Mouse (Mus musculus): ENCODE data around the gene Ebf1. TPM values are rescaled to one million over a fixed set of nuclear protein-coding genes. Genes with fewer than 3 reads are reported as not detected.
"Not testable (repeated sequence)": the region's sequence is repeated elsewhere in the genome, so short reads cannot be mapped to it uniquely, and the experiment has no call there.

Gene Ebf1
- polyA plus RNA-seq (2014; fragmentation: Nextera tagmentation; extraction: Ambion mirVana) = 10.4 and 11.6 TPM in 2 replicates

DNA sequence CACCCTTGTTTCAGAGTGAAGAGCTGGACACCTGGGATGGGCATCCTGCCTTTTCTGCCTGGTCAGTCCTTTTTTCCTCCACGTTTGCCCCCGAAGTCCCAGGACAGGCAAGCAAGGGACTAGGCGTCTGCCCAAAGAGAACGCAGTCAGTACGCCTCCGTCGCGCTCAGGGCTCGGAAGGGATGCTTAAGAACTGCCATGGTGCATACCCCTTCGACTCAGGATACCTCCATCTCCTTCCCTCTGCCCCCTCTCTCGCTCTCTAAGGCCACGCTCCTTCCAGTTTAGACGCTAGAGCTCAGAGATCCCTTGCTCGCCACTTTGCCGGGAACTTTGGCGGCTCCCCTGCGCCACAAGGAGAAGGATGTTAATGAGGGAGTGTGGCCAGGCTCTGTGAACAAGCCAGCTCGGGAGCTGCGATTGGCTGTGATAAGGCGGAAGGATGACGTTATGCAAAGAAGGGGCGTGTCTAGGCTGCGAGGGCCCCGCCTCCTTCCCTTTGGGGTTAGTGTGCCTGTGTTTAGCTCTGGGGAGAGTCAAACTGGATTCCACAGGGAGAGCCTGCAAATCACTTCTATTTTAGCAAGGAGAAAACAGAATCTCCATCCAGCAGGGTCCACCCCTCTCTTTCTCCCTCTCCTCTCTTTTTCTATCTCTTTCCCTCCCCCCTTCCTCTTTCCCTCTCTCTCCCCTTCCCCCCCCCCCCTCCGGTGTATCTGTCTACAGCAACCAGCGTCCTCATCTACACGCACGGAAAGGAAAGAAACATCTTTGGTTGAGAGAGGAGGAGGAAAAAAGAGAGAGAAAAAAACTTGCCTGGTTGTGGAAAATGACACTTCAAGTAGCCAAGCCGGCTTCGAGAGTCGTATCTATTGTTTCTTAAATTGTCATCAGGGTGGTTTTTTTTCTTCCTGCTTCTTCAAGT, at the start of gene Ebf1:
TSS of gene Ebf1 (plus strand) at position 530 of the 925 bp plus-strand sequence.
- no peak for TF ChIP-seq CTCF (IDR thresholded peaks at IDR 0.05; ENCODE audit: low read depth)
- Histone ChIP-seq H3K4me1 (ENCODE audit: insufficient read depth) (no peaks in the 10 kb centered on the region), H3K9ac (peak within 1 kb of the TSS; percentile 58), H3K4me2 (peak within 1 kb of the TSS; percentile 80), H3K27ac (ENCODE audit: low read depth) (peak within 1 kb of the TSS; percentile 30; the same call in 1 of the 2 replicates), H3K9me3 (ENCODE audit: low read depth, low read length) (peaks cover 1% of the 10 kb centered on the region; the same call in 1 of the 2 replicates), H3K36me3 (ENCODE audit: insufficient read depth) (no peaks in the 10 kb centered on the region), H3K4me3 (ENCODE audit: low read depth, low read length) (peak within 1 kb of the TSS; percentile 51), H3K27me3 (ENCODE audit: insufficient read depth, low read length) (peaks cover 77% of the 10 kb centered on the region)
- ATAC-seq (ENCODE audit: insufficient read depth) = peak; percentile 96
- DNase-seq = peak; percentile 97
- under 1% methylated on average over 31 of the region's 31 CpGs for WGBS

DNA sequence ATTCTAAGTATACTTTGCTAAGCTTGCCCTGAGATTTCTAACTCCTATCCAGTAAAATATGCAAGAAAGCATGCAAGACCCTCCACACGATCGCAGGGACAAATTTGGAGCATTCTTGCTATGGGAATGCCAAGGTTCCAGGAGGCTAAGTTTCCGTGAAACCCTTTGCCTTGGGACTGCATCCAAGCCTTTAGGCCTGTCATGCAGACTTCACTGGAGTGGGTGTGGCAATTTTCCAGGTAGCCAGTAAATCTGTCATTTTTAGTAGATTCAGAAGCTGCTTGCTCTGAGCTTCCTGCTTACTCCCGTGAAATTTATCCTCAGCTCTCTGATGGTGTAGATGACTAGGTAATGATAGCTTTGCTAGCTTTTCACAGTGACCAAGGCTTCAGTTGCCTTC, 46.8 kb upstream of the Ebf1 start:
- H3K27ac ChIP-seq (ENCODE audit: low read depth); ATAC-seq (ENCODE audit: insufficient read depth); H3K27me3 ChIP-seq (ENCODE audit: insufficient read depth, low read length); H3K4me1 ChIP-seq (ENCODE audit: insufficient read depth); H3K9ac ChIP-seq; H3K9me3 ChIP-seq (ENCODE audit: low read depth, low read length); DNase-seq; H3K4me2 ChIP-seq; H3K4me3 ChIP-seq (ENCODE audit: low read depth, low read length): not testable (repeated sequence)
- H3K36me3 ChIP-seq (ENCODE audit: insufficient read depth) = peaks cover 27% of the 10 kb centered on the region; the same call in 1 of the 2 replicates
- WGBS = 94% methylated on average over 4 of the region's 4 CpGs

DNA sequence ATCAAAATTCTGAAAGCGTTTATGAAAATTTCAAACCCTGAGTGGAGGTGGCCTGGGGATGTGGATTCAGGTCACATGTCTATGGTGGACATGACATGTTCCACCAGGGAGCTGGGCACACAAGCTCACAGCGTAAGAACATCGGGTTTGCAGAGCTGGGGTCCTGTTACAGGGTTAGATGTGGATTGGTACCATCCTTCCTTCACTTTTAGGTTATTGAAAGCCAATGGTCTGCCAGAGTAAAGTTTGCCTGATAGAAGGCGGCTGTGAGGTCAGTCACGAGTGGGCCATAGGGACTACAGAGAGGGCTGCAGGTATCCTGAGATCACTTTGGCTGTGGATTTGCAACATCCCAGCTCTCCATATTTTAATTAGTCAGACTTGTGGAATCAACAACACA, 44.3 kb upstream of the Ebf1 start:
- Histone ChIP-seq H3K27ac (ENCODE audit: low read depth) (no peak overlapping the region), H3K36me3 (ENCODE audit: insufficient read depth) (peaks cover 5% of the 10 kb centered on the region; the same call in 1 of the 2 replicates), H3K4me2 (no peak overlapping the region), H3K9me3 (ENCODE audit: low read depth, low read length) (no peaks in the 10 kb centered on the region), H3K27me3 (ENCODE audit: insufficient read depth, low read length) (no peaks in the 10 kb centered on the region), H3K4me1 (ENCODE audit: insufficient read depth) (no peaks in the 10 kb centered on the region), H3K9ac (no peak overlapping the region), H3K4me3 (ENCODE audit: low read depth, low read length) (no peak overlapping the region)
- no peak for TF ChIP-seq CTCF (IDR thresholded peaks at IDR 0.05; ENCODE audit: low read depth)
- 87% methylated on average over 5 of the region's 5 CpGs for WGBS
- ATAC-seq (ENCODE audit: insufficient read depth) = no peak
- no peak for DNase-seq

DNA sequence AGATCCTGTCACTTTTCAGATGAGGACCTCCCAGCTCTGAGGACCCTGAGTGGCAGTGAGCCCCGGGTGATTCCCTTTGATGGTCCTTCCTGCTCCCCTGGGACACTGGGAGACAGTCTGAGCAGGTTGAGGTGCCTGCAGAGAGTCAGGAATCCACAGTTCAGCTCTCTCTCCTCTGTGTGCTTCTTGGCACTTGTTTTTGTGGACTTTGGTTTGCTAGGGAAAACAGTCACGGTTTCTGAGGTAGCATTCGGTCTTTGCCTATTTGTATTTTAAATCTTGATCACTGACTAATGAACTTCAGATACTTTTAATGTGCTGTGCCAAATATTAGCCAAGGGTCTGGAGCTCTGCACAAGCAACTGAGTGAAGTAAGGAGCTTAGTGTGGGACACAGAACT, 43.7 kb upstream of the Ebf1 start:
- Histone ChIP-seq H3K36me3 (ENCODE audit: insufficient read depth) (peaks cover 4% of the 10 kb centered on the region; the same call in 1 of the 2 replicates), H3K9ac (no peak overlapping the region), H3K4me2 (no peak overlapping the region), H3K4me3 (ENCODE audit: low read depth, low read length) (no peak overlapping the region), H3K27ac (ENCODE audit: low read depth) (no peak overlapping the region), H3K4me1 (ENCODE audit: insufficient read depth) (no peaks in the 10 kb centered on the region), H3K27me3 (ENCODE audit: insufficient read depth, low read length) (no peaks in the 10 kb centered on the region), H3K9me3 (ENCODE audit: low read depth, low read length) (no peaks in the 10 kb centered on the region)
- DNase-seq (no peak), ATAC-seq (ENCODE audit: insufficient read depth) (no peak)
- no peak for TF ChIP-seq CTCF (IDR thresholded peaks at IDR 0.05; ENCODE audit: low read depth)
- WGBS = 69% methylated on average over 3 of the region's 3 CpGs

DNA sequence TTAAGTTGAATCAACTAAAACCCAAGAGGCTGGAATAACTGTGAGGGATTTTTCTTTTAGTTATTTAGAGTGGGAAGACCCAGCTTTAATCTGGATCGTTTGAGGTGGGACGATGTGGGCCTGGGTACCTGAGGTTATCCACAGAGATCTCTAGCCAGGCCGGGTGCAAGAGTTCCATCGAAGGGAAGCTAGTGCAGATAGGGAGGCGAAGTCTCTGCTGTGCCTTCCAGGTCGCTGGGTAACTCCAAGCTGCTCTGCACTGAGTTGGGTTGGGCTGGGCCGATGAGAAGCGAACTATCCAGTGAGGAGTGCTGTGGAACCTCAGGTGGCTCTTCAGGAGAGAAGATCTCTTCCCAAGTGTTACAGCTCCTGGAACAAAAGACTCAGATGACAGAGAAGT, 42.7 kb upstream of the Ebf1 start:
- H3K4me3 ChIP-seq (ENCODE audit: low read depth, low read length) = no peak overlapping the region
- no peaks in the 10 kb centered on the region for H3K9me3 ChIP-seq (ENCODE audit: low read depth, low read length)
- no peaks in the 10 kb centered on the region for H3K27me3 ChIP-seq (ENCODE audit: insufficient read depth, low read length)
- WGBS = 86% methylated on average over 8 of the region's 8 CpGs
- H3K9ac ChIP-seq = no peak overlapping the region
- peaks cover 3% of the 10 kb centered on the region; the same call in 1 of the 2 replicates for H3K36me3 ChIP-seq (ENCODE audit: insufficient read depth)
- no peak overlapping the region for H3K4me2 ChIP-seq
- DNase-seq (no peak), ATAC-seq (ENCODE audit: insufficient read depth) (no peak)
- H3K4me1 ChIP-seq (ENCODE audit: insufficient read depth) = no peaks in the 10 kb centered on the region
- no peak for TF ChIP-seq CTCF (IDR thresholded peaks at IDR 0.05; ENCODE audit: low read depth)
- no peak overlapping the region for H3K27ac ChIP-seq (ENCODE audit: low read depth)

DNA sequence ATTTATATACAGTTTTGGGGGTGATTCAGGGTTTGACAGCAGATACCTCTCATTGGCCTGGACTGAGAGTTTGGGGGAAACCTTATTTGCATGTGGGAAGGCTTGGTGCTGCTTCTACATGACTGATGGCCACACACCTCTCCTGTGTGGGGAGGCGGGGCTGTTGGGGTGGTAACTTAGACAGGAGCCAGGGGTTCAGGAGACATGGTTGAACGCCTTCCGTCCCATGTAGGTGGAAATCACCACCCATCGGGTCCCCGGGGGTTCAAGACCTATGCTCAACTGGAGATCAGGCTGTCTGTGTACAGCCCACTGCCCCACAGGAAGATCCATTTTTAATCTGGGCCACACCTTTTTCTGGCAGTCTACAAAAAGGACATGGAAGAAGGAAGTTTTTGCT, 42.3 kb upstream of the Ebf1 start:
- H3K4me3 ChIP-seq (ENCODE audit: low read depth, low read length) = no peak overlapping the region
- no peak for ATAC-seq (ENCODE audit: insufficient read depth)
- H3K4me2 ChIP-seq = no peak overlapping the region
- no peak for DNase-seq
- no peak overlapping the region for H3K9ac ChIP-seq
- H3K27me3 ChIP-seq (ENCODE audit: insufficient read depth, low read length) = no peaks in the 10 kb centered on the region
- 91% methylated on average over 5 of the region's 5 CpGs for WGBS
- H3K27ac ChIP-seq (ENCODE audit: low read depth) = no peak overlapping the region
- H3K9me3 ChIP-seq (ENCODE audit: low read depth, low read length) = no peaks in the 10 kb centered on the region
- no peaks in the 10 kb centered on the region for H3K36me3 ChIP-seq (ENCODE audit: insufficient read depth)
- no peak for TF ChIP-seq CTCF (IDR thresholded peaks at IDR 0.05; ENCODE audit: low read depth)
- no peaks in the 10 kb centered on the region for H3K4me1 ChIP-seq (ENCODE audit: insufficient read depth)

DNA sequence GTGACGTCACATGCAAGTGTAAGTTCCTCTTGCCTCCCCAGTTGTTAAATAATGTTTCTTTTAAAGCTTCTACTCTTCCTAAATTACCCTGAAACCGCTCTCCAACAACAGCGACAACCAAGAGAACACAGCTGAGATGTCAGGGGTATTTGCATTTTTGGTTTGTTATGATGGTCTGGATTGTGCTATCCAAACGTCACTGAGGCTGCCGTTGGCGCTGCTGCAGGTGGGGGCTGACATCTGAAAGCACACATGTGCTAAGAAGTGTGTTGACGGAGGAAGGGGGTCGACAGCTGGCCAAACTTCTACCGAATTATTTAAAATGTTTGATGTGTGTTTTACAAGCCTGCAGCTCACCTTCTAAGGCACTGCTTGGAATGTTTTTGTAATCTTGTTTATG, 39.2 kb upstream of the Ebf1 start:
- Histone ChIP-seq H3K4me1 (ENCODE audit: insufficient read depth) (no peaks in the 10 kb centered on the region), H3K4me2 (no peak overlapping the region), H3K27ac (ENCODE audit: low read depth) (no peak overlapping the region), H3K9ac (no peak overlapping the region), H3K27me3 (ENCODE audit: insufficient read depth, low read length) (no peaks in the 10 kb centered on the region), H3K4me3 (ENCODE audit: low read depth, low read length) (no peak overlapping the region), H3K9me3 (ENCODE audit: low read depth, low read length) (no peaks in the 10 kb centered on the region), H3K36me3 (ENCODE audit: insufficient read depth) (no peaks in the 10 kb centered on the region)
- TF ChIP-seq CTCF (IDR thresholded peaks at IDR 0.05; ENCODE audit: low read depth) = no peak
- WGBS = 45% methylated on average over 9 of the region's 9 CpGs
- DNase-seq = no peak
- ATAC-seq (ENCODE audit: insufficient read depth) = no peak
